Mouse (Mus musculus) forebrain, embryonic 14.5 days (tissue): ENCODE measurements around the gene D630023F18Rik. TPM values are rescaled to one million over a fixed set of nuclear protein-coding genes. Genes with fewer than 3 reads are reported as not detected.

ENCODE experiments used
- ATAC-seq: fragments of 200-750 bp; cut with Nextera tagmentation; 2 replicates; pipeline ENCODE4 v1.8.0; 2017; ENCODE audit warnings: mild to moderate bottlenecking, moderate library complexity
- DNase-seq: peaks from one replicate; pipeline ENCODE4 v3.0.0-alpha.2; 2015; ENCODE audit warnings: low spot score
- H3K27ac ChIP-seq: fragments of 300-500 bp; sonication (generic); 2 replicates; pipeline ENCODE4 v1.5.1; 2014; ENCODE audit warnings: low read depth, mild to moderate bottlenecking, control low read depth, low read length, moderate library complexity
- H3K27me3 ChIP-seq: fragments of 300-500 bp; sonication (generic); replicated peaks from 2 replicates; pipeline ENCODE4 v1.6.1; 2014; ENCODE audit warnings: low read length, control low read depth, mixed read lengths; ENCODE audit not compliant: control insufficient read depth, insufficient read depth
- H3K36me3 ChIP-seq: fragments of 300-500 bp; sonication (generic); 2 replicates; pipeline ENCODE4 v1.6.1; 2014; ENCODE audit warnings: low read length, control low read depth; ENCODE audit not compliant: control insufficient read depth, insufficient read depth
- H3K4me1 ChIP-seq: fragments of 300-500 bp; sonication (generic); 2 replicates; pipeline ENCODE4 v1.6.1; 2014; ENCODE audit warnings: antibody characterized with exemption, low read length, control low read depth; ENCODE audit not compliant: control insufficient read depth, insufficient read depth
- H3K4me2 ChIP-seq: fragments of 300-500 bp; sonication (generic); 2 replicates; pipeline ENCODE4 v1.6.1; 2014; ENCODE audit warnings: mild to moderate bottlenecking, control low read depth, low read length
- H3K4me3 ChIP-seq: fragments of 300-500 bp; sonication (generic); 2 replicates; pipeline ENCODE4 v1.5.1; 2014; ENCODE audit warnings: low read depth, low read length, control low read depth
- H3K9ac ChIP-seq: fragments of 300-500 bp; sonication (generic); 2 replicates; pipeline ENCODE4 v1.6.1; 2014; ENCODE audit warnings: mild to moderate bottlenecking, low read length, control low read depth, moderate library complexity
- H3K9me3 ChIP-seq: fragments of 300-500 bp; sonication (generic); replicated peaks from 2 replicates; pipeline ENCODE4 v1.6.1; 2016; ENCODE audit warnings: low read length, control low read depth, mixed read lengths; ENCODE audit not compliant: control insufficient read depth
- WGBS: fragments of 180-500 bp; shearing (Covaris S2); extraction: QIAGEN DNeasy Blood & Tissue Kit; methylation state at CpG from one replicate; pipeline ENCODE4 v1.1.7; 2014; 5-methylcytosine and 5-hydroxymethylcytosine counted together
- polyA plus RNA-seq: library from polyadenylated mRNA; unstranded; fragments of >200 nt; fragmentation: Nextera tagmentation; extraction: Ambion mirVana; gene quantifications from 2 replicates; pipeline ENCODE4 v1.2.1, GENCODE M21; 2014

The D630023F18Rik gene
- polyA plus RNA-seq: 0.79 and 0.99 TPM in 2 replicates

- no peak within 1 kb of the TSS for H3K27ac ChIP-seq
- DNase-seq (peak; percentile 15), ATAC-seq (no peak; the same call in 1 of the 2 replicates)
- no peaks in the 10 kb centered on the region for H3K36me3 ChIP-seq
- H3K4me1 ChIP-seq: no peaks in the 10 kb centered on the region
- H3K4me2 ChIP-seq: peak within 1 kb of the TSS; percentile 43; the same call in 1 of the 2 replicates
- H3K27me3 ChIP-seq: no peaks in the 10 kb centered on the region
- WGBS: 23% methylated on average over 9 of the region's 9 CpGs
- no peaks in the 10 kb centered on the region for H3K9me3 ChIP-seq
- H3K9ac ChIP-seq: peak within 1 kb of the TSS; percentile 54; the same call in 1 of the 2 replicates
- H3K4me3 ChIP-seq: no peak within 1 kb of the TSS
These were observed at the start of gene D630023F18Rik for GRCm38 (mm10) chr1:65122574-65123372. Gene D630023F18Rik, minus strand, starts transcription at chr1:65123214.

- Histone ChIP-seq H3K36me3 (peaks cover 78% of the 10 kb centered on the region), H3K9ac (no peak overlapping the region), H3K4me2 (no peak overlapping the region), H3K27me3 (no peaks in the 10 kb centered on the region), H3K27ac (no peak overlapping the region), H3K4me1 (peaks cover 13% of the 10 kb centered on the region), H3K4me3 (no peak overlapping the region), H3K9me3 (no peaks in the 10 kb centered on the region)
- DNase-seq (peak; percentile 20), ATAC-seq (no peak)
- WGBS: 25% methylated on average over 4 of the region's 4 CpGs
These were observed 48.6 kb upstream of the D630023F18Rik start for GRCm38 (mm10) chr1:65171579-65171978.

- Histone ChIP-seq H3K9ac (no peak overlapping the region), H3K9me3 (no peaks in the 10 kb centered on the region), H3K4me2 (no peak overlapping the region), H3K4me1 (peaks cover 6% of the 10 kb centered on the region), H3K36me3 (peaks cover 94% of the 10 kb centered on the region), H3K4me3 (no peak overlapping the region), H3K27me3 (no peaks in the 10 kb centered on the region), H3K27ac (no peak overlapping the region)
- DNase-seq (no peak), ATAC-seq (no peak)
- WGBS: 89% methylated on average over 5 of the region's 5 CpGs
These were observed 46.9 kb upstream of the D630023F18Rik start for GRCm38 (mm10) chr1:65169947-65170346.

- 96% methylated on average over 7 of the region's 7 CpGs for WGBS
- Histone ChIP-seq H3K36me3 (peaks cover 94% of the 10 kb centered on the region), H3K9me3 (no peaks in the 10 kb centered on the region)
These were observed 46.5 kb upstream of the D630023F18Rik start for GRCm38 (mm10) chr1:65169536-65169935.

GRCm38 (mm10) chr1:65167496-65167895 lies 44.5 kb upstream of the D630023F18Rik start:
- Histone ChIP-seq H3K36me3 (peaks cover 96% of the 10 kb centered on the region), H3K27me3 (no peaks in the 10 kb centered on the region), H3K9ac (no peak overlapping the region), H3K27ac (no peak overlapping the region), H3K4me3 (no peak overlapping the region), H3K4me1 (peaks cover 4% of the 10 kb centered on the region), H3K4me2 (no peak overlapping the region), H3K9me3 (no peaks in the 10 kb centered on the region)
- WGBS: 81% methylated on average over 1 of the region's 1 CpGs
- DNase-seq (no peak), ATAC-seq (no peak)

More at GRCm38 (mm10) chr1:65169536-65169935, 46.5 kb upstream of the D630023F18Rik start:
- Histone ChIP-seq H3K4me2 (no peak overlapping the region), H3K27ac (no peak overlapping the region), H3K27me3 (no peaks in the 10 kb centered on the region), H3K9ac (no peak overlapping the region), H3K4me1 (peaks cover 6% of the 10 kb centered on the region), H3K4me3 (no peak overlapping the region)
- ATAC-seq (no peak), DNase-seq (no peak)

GRCm38 (mm10) chr1:65162210-65162609 lies 39.2 kb upstream of the D630023F18Rik start:
- peaks cover 92% of the 10 kb centered on the region for H3K36me3 ChIP-seq
- H3K9ac ChIP-seq: no peak overlapping the region
- DNase-seq (no peak), ATAC-seq (no peak)
- H3K9me3 ChIP-seq: no peaks in the 10 kb centered on the region
- 100% methylated on average over 1 of the region's 1 CpGs for WGBS
- no peak overlapping the region for H3K27ac ChIP-seq
- no peak overlapping the region for H3K4me2 ChIP-seq
- H3K4me3 ChIP-seq: no peak overlapping the region
- H3K4me1 ChIP-seq: no peaks in the 10 kb centered on the region
- no peaks in the 10 kb centered on the region for H3K27me3 ChIP-seq

GRCm38 (mm10) chr1:65156111-65156510 lies 33.1 kb upstream of the D630023F18Rik start:
- no peak overlapping the region for H3K4me2 ChIP-seq
- H3K36me3 ChIP-seq: peaks cover 34% of the 10 kb centered on the region
- no peak overlapping the region for H3K4me3 ChIP-seq
- no peak for ATAC-seq
- H3K9ac ChIP-seq: no peak overlapping the region
- no peak overlapping the region for H3K27ac ChIP-seq
- no peaks in the 10 kb centered on the region for H3K9me3 ChIP-seq
- 92% methylated on average over 5 of the region's 5 CpGs for WGBS
- H3K27me3 ChIP-seq: no peaks in the 10 kb centered on the region
- DNase-seq: no peak
- no peaks in the 10 kb centered on the region for H3K4me1 ChIP-seq

- DNase-seq (no peak), ATAC-seq (no peak)
- no peak overlapping the region for H3K4me2 ChIP-seq
- peaks cover 21% of the 10 kb centered on the region for H3K36me3 ChIP-seq
- no peaks in the 10 kb centered on the region for H3K4me1 ChIP-seq
- H3K27ac ChIP-seq: no peak overlapping the region
- H3K27me3 ChIP-seq: no peaks in the 10 kb centered on the region
- H3K9me3 ChIP-seq: no peaks in the 10 kb centered on the region
- no peak overlapping the region for H3K9ac ChIP-seq
- no peak overlapping the region for H3K4me3 ChIP-seq
These were observed 31.8 kb upstream of the D630023F18Rik start for GRCm38 (mm10) chr1:65154814-65155213.

- no peak for DNase-seq
- Histone ChIP-seq H3K4me3 (no peak overlapping the region), H3K4me1 (no peaks in the 10 kb centered on the region), H3K27ac (no peak overlapping the region), H3K36me3 (no peaks in the 10 kb centered on the region), H3K27me3 (no peaks in the 10 kb centered on the region), H3K4me2 (no peak overlapping the region), H3K9ac (no peak overlapping the region), H3K9me3 (no peaks in the 10 kb centered on the region)
- 80% methylated on average over 3 of the region's 3 CpGs for WGBS
- ATAC-seq: no peak
These were observed 25.0 kb upstream of the D630023F18Rik start for GRCm38 (mm10) chr1:65147971-65148370.
